Mouse (Mus musculus) liver, embryonic 14.5 days (tissue): ENCODE data around the gene Hba-a1.

ENCODE experiments used
- CTCF ChIP-seq: IDR thresholded peaks from 2 replicates; pipeline ENCODE4 v1.5.1; 2016; ENCODE audit warnings: antibody characterized with exemption, low read depth, control low read depth
- EP300 ChIP-seq: IDR thresholded peaks from 2 replicates; pipeline ENCODE4 v1.6.1; 2016; ENCODE audit warnings: antibody characterized with exemption, low read depth

DNA sequence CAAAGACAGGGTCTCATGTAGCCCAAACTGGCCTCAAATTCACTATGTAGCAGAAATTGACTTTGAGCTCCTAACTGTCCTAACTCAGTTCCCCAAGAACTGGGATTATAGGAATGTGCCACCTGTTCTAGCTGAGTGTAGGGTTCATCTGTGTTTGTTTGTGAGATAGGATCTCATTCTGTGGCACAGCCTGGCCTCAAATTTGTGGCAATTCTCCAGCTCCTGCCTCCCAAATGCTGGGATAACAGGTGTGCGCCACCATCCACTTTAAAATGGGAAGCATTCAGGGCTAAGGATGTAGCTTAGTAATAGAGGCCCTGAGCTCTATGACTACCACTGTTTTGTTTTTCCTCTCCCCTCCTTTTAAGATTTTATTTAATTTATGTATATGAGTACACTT lies 30.2 kb upstream of the Hba-a1 start:
- TF ChIP-seq CTCF (no peak), EP300 (no peak)
